Mouse (Mus musculus): ENCODE measurements around the gene Pten. TPM values are rescaled to one million over a fixed set of nuclear protein-coding genes. Genes with fewer than 3 reads are reported as not detected.

Gene Pten
- polyA plus RNA-seq, 1 experiment from 2014 or later, result 11.0 TPM

DNA sequence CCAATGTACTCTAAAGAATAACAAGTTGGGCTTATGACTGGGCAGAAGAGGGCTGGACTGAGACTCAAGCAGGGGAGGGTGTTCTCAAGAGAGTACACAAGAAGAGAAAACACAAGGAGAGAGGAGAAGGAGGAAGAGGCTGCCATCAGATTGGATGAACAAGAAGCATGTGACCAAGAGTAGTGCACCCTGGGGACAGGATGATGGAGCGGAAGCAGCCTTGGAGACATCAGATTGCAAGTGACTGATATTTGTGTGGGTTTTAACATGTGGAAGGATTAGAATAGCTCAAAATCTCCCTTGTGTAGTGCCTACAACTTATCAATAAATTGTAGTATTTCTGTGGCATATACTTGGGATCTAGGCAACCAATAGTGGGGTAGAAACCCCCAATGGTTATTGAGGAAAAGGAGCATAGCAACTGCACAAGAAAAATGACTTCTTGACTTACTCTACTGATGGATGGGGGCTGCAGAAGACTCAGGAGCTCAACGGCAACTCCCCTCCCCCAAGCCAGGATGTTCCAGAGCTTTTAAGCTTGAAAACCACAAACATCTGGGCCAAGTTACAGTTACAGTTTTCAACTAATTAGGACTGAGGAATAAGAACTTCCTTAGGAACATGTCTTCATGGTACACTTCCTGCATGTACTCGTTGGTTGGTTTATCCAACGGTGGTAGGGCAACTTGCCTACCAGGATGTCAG is 16.5 kb upstream of the Pten start:
- 95% methylated on average over 4 of the region's 4 CpGs for WGBS

DNA sequence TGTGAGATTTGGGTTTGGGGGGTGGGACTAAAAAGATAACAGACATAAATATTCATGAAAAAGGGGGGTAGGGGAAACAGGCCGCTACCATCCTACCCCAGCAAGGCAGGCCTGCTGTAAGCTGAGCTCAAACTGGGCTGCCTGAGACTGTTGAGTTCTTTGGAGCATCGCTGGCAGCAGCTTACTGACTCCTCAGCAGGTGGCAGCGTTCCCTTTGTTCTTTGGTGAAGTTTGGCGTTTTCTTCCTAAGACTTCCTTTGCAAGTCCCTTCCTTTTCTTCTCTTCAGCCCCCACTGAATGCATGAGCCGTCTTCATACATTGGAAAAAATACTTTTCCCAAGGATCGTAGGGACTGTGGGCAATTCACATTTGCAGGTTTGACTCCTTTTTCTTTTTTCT is 7.9 kb upstream of the Pten start:
- H3K9me3 ChIP-seq (ENCODE audit: control insufficient read depth, low read length), result no peaks in the 10 kb centered on the region
- no peak for ATAC-seq (replicated peaks; ENCODE audit: low FRiP score)
- H3K4me1 ChIP-seq (replicated peaks; ENCODE audit: control insufficient read depth, insufficient read depth, low read length), result no peaks in the 10 kb centered on the region

More for the DNA sequence above, 16.5 kb upstream of the Pten start:
- Histone ChIP-seq H3K27me3 (ENCODE audit: control insufficient read depth, insufficient read depth, low read length) (no peaks in the 10 kb centered on the region), H3K9ac (ENCODE audit: low read length) (no peak overlapping the region), H3K9me3 (ENCODE audit: control insufficient read depth, low read length) (no peaks in the 10 kb centered on the region), H3K27ac (ENCODE audit: low read depth, low read length) (no peak overlapping the region), H3K36me3 (ENCODE audit: control insufficient read depth, insufficient read depth, low read length) (no peaks in the 10 kb centered on the region), H3K4me2 (ENCODE audit: low read depth, low read length, severe bottlenecking) (no peak overlapping the region), H3K4me3 (ENCODE audit: low read depth, low read length) (no peak overlapping the region), H3K4me1 (replicated peaks; ENCODE audit: control insufficient read depth, insufficient read depth, low read length) (no peaks in the 10 kb centered on the region)
- no peak for ATAC-seq (replicated peaks; ENCODE audit: low FRiP score)
- DNase-seq (ENCODE audit: low spot score), result no peak

GRCm38 (mm10) chr19:32752357-32752756 is 4.9 kb upstream of the Pten start:
- Histone ChIP-seq H3K27ac (ENCODE audit: low read depth, low read length) (no peak overlapping the region), H3K9ac (ENCODE audit: low read length) (no peak overlapping the region), H3K36me3 (ENCODE audit: control insufficient read depth, insufficient read depth, low read length) (no peaks in the 10 kb centered on the region), H3K27me3 (ENCODE audit: control insufficient read depth, insufficient read depth, low read length) (no peaks in the 10 kb centered on the region), H3K4me3 (ENCODE audit: low read depth, low read length) (no peak overlapping the region), H3K4me2 (ENCODE audit: low read depth, low read length, severe bottlenecking) (no peak overlapping the region), H3K4me1 (replicated peaks; ENCODE audit: control insufficient read depth, insufficient read depth, low read length) (no peaks in the 10 kb centered on the region), H3K9me3 (ENCODE audit: control insufficient read depth, low read length) (no peaks in the 10 kb centered on the region)
- WGBS, result 92% methylated on average over 6 of the region's 6 CpGs
- DNase-seq (ENCODE audit: low spot score) (no peak), ATAC-seq (replicated peaks; ENCODE audit: low FRiP score) (no peak)

More for the DNA sequence above, 7.9 kb upstream of the Pten start:
- DNase-seq (ENCODE audit: low spot score), result no peak
- Histone ChIP-seq H3K27ac (ENCODE audit: low read depth, low read length) (no peak overlapping the region), H3K27me3 (ENCODE audit: control insufficient read depth, insufficient read depth, low read length) (no peaks in the 10 kb centered on the region), H3K9ac (ENCODE audit: low read length) (no peak overlapping the region), H3K36me3 (ENCODE audit: control insufficient read depth, insufficient read depth, low read length) (no peaks in the 10 kb centered on the region), H3K4me2 (ENCODE audit: low read depth, low read length, severe bottlenecking) (no peak overlapping the region), H3K4me3 (ENCODE audit: low read depth, low read length) (no peak overlapping the region)
- 6% methylated on average over 6 of the region's 6 CpGs for WGBS

DNA sequence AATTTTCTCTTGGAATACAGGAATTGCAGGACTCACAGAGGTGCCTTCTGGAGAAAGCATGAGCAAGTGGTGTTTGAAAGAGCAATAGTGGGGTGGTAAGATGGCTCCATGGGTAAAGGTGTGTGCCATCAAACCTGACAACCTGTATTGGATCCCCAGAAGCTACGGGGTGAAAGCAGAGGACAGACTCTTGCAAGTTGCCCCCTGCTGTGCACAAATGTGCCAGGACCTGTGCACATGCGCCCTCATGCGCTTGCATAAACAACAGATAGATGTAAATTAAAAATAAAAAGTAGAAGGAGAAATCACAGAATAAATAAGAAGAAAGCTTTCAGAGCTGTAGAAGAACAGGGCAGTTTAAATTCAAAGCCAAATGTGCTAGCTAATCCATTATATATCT is 3.9 kb upstream of the Pten start:
- ATAC-seq (replicated peaks; ENCODE audit: low FRiP score), result no peak
- Histone ChIP-seq H3K27me3 (ENCODE audit: control insufficient read depth, insufficient read depth, low read length) (no peaks in the 10 kb centered on the region), H3K9ac (ENCODE audit: low read length) (no peak overlapping the region), H3K9me3 (ENCODE audit: control insufficient read depth, low read length) (no peaks in the 10 kb centered on the region), H3K4me3 (ENCODE audit: low read depth, low read length) (no peak overlapping the region), H3K36me3 (ENCODE audit: control insufficient read depth, insufficient read depth, low read length) (no peaks in the 10 kb centered on the region), H3K4me2 (ENCODE audit: low read depth, low read length, severe bottlenecking) (no peak overlapping the region), H3K27ac (ENCODE audit: low read depth, low read length) (no peak overlapping the region), H3K4me1 (replicated peaks; ENCODE audit: control insufficient read depth, insufficient read depth, low read length) (no peaks in the 10 kb centered on the region)
- WGBS, result 83% methylated on average over 3 of the region's 3 CpGs
- DNase-seq (ENCODE audit: low spot score), result no peak

- Histone ChIP-seq H3K36me3 (ENCODE audit: control insufficient read depth, insufficient read depth, low read length) (no peaks in the 10 kb centered on the region), H3K4me1 (replicated peaks; ENCODE audit: control insufficient read depth, insufficient read depth, low read length) (no peaks in the 10 kb centered on the region), H3K9ac (ENCODE audit: low read length) (no peak overlapping the region; the same call in 1 of the 2 replicates), H3K4me2 (ENCODE audit: low read depth, low read length, severe bottlenecking) (peak overlapping the region; percentile 98; the same call in 1 of the 2 replicates), H3K27me3 (ENCODE audit: control insufficient read depth, insufficient read depth, low read length) (no peaks in the 10 kb centered on the region), H3K27ac (ENCODE audit: low read depth, low read length) (no peak overlapping the region), H3K9me3 (ENCODE audit: control insufficient read depth, low read length) (no peaks in the 10 kb centered on the region), H3K4me3 (ENCODE audit: low read depth, low read length) (no peak overlapping the region)
- DNase-seq (ENCODE audit: low spot score) (peak; percentile 53), ATAC-seq (replicated peaks; ENCODE audit: low FRiP score) (no peak)
- WGBS, result 12% methylated on average over 15 of the region's 15 CpGs
Observed at GRCm38 (mm10) chr19:32754188-32755000, 2.9 kb upstream of the Pten start.

- Histone ChIP-seq H3K9me3 (ENCODE audit: control insufficient read depth, low read length) (no peaks in the 10 kb centered on the region), H3K4me1 (replicated peaks; ENCODE audit: control insufficient read depth, insufficient read depth, low read length) (no peaks in the 10 kb centered on the region), H3K4me3 (ENCODE audit: low read depth, low read length) (peak overlapping the region; percentile 79), H3K27ac (ENCODE audit: low read depth, low read length) (no peak overlapping the region), H3K4me2 (ENCODE audit: low read depth, low read length, severe bottlenecking) (peak overlapping the region; percentile 98), H3K9ac (ENCODE audit: low read length) (peak overlapping the region; percentile 62), H3K27me3 (ENCODE audit: control insufficient read depth, insufficient read depth, low read length) (no peaks in the 10 kb centered on the region), H3K36me3 (ENCODE audit: control insufficient read depth, insufficient read depth, low read length) (no peaks in the 10 kb centered on the region)
- no peak for DNase-seq (ENCODE audit: low spot score)
- WGBS, result 4% methylated on average over 12 of the region's 12 CpGs
- ATAC-seq (replicated peaks; ENCODE audit: low FRiP score), result no peak
Observed at GRCm38 (mm10) chr19:32755104-32755791, 2.0 kb upstream of the Pten start.

- peak; percentile 81 for ATAC-seq (replicated peaks; ENCODE audit: low FRiP score)
- H3K27me3 ChIP-seq (ENCODE audit: control insufficient read depth, insufficient read depth, low read length), result no peaks in the 10 kb centered on the region
- peak; percentile 96 for DNase-seq (ENCODE audit: low spot score)
- peak overlapping the region; percentile 98 for H3K4me2 ChIP-seq (ENCODE audit: low read depth, low read length, severe bottlenecking)
- H3K9me3 ChIP-seq (ENCODE audit: control insufficient read depth, low read length), result no peaks in the 10 kb centered on the region
- no peaks in the 10 kb centered on the region for H3K36me3 ChIP-seq (ENCODE audit: control insufficient read depth, insufficient read depth, low read length)
- H3K4me3 ChIP-seq (ENCODE audit: low read depth, low read length), result peak overlapping the region; percentile 79
- H3K27ac ChIP-seq (ENCODE audit: low read depth, low read length), result peak overlapping the region; percentile 95
- no peaks in the 10 kb centered on the region for H3K4me1 ChIP-seq (replicated peaks; ENCODE audit: control insufficient read depth, insufficient read depth, low read length)
- under 1% methylated on average over 53 of the region's 53 CpGs for WGBS
- H3K9ac ChIP-seq (ENCODE audit: low read length), result peak overlapping the region; percentile 62
Observed at GRCm38 (mm10) chr19:32755792-32756635, 1.3 kb upstream of the Pten start.

- no peaks in the 10 kb centered on the region for H3K36me3 ChIP-seq (ENCODE audit: control insufficient read depth, insufficient read depth, low read length)
- peak overlapping the region; percentile 98 for H3K4me2 ChIP-seq (ENCODE audit: low read depth, low read length, severe bottlenecking)
- H3K27ac ChIP-seq (ENCODE audit: low read depth, low read length), result peak overlapping the region; percentile 95
- DNase-seq (ENCODE audit: low spot score) (no peak), ATAC-seq (replicated peaks; ENCODE audit: low FRiP score) (peak; percentile 47)
- no peaks in the 10 kb centered on the region for H3K27me3 ChIP-seq (ENCODE audit: control insufficient read depth, insufficient read depth, low read length)
- H3K4me3 ChIP-seq (ENCODE audit: low read depth, low read length), result peak overlapping the region; percentile 79
- H3K9me3 ChIP-seq (ENCODE audit: control insufficient read depth, low read length), result no peaks in the 10 kb centered on the region
- 0% methylated on average over 14 of the region's 14 CpGs for WGBS
- H3K4me1 ChIP-seq (replicated peaks; ENCODE audit: control insufficient read depth, insufficient read depth, low read length), result no peaks in the 10 kb centered on the region
- H3K9ac ChIP-seq (ENCODE audit: low read length), result peak overlapping the region; percentile 62
Observed at GRCm38 (mm10) chr19:32756636-32756899, 729 bp upstream of the Pten start.
